Mouse (Mus musculus) liver, embryonic 14.5 days (tissue): ENCODE measurements at regions not wholly inside any gene's neighbourhood (a gene's known extent, or its start where the extent isn't known, plus 50 kb on each side); places are given as distances from the start of the nearest gene placed in this dataset.

Experiments
- CTCF ChIP-seq: IDR thresholded peaks from 2 replicates; pipeline ENCODE4 v1.5.1; 2016; ENCODE audit warnings: antibody characterized with exemption, low read depth, control low read depth
- EP300 ChIP-seq: IDR thresholded peaks from 2 replicates; pipeline ENCODE4 v1.6.1; 2016; ENCODE audit warnings: antibody characterized with exemption, low read depth

- TF ChIP-seq CTCF (no peak), EP300 (no peak)
These were observed 123.3 kb downstream of the Btc start for GRCm38 (mm10) chr5:91279464-91279863.
